Mouse (Mus musculus) lung, embryonic 15.5 days (tissue): ENCODE measurements around the gene Sav1. TPM values are rescaled to one million over a fixed set of nuclear protein-coding genes. Genes with fewer than 3 reads are reported as not detected.

Experiments used
- ATAC-seq: fragments of 200-750 bp; cut with Nextera tagmentation; 2 replicates; pipeline ENCODE4 v1.8.0; 2017; ENCODE audit warnings: moderate number of reproducible peaks, borderline replicate concordance; ENCODE audit not compliant: low FRiP score, low TSS enrichment; ENCODE audit errors: extremely low read depth
- H3K27ac ChIP-seq: fragments of 300-500 bp; sonication (generic); 2 replicates; pipeline ENCODE4 v1.5.1; 2015; ENCODE audit warnings: moderate library complexity, mild to moderate bottlenecking, inconsistent platforms
- H3K27me3 ChIP-seq: fragments of 300-500 bp; sonication (generic); 2 replicates; pipeline ENCODE4 v1.6.1; 2015; ENCODE audit warnings: inconsistent platforms
- H3K36me3 ChIP-seq: fragments of 300-500 bp; sonication (generic); 2 replicates; pipeline ENCODE4 v1.6.1; 2015; ENCODE audit warnings: inconsistent platforms
- H3K4me1 ChIP-seq: fragments of 300-500 bp; sonication (generic); 2 replicates; pipeline ENCODE4 v1.6.1; 2015; ENCODE audit warnings: inconsistent platforms
- H3K4me2 ChIP-seq: fragments of 300-500 bp; sonication (generic); 2 replicates; pipeline ENCODE4 v1.6.1; 2015; ENCODE audit warnings: inconsistent platforms, mild to moderate bottlenecking, moderate library complexity
- H3K4me3 ChIP-seq: fragments of 300-500 bp; sonication (generic); 2 replicates; pipeline ENCODE4 v1.5.1; 2015; ENCODE audit warnings: mild to moderate bottlenecking, inconsistent platforms
- H3K9ac ChIP-seq: fragments of 300-500 bp; sonication (generic); 2 replicates; pipeline ENCODE4 v1.6.1; 2015; ENCODE audit warnings: inconsistent platforms
- H3K9me3 ChIP-seq: fragments of 300-500 bp; sonication (generic); 2 replicates; pipeline ENCODE4 v1.6.1; 2016; ENCODE audit warnings: inconsistent platforms
- WGBS: fragments of 180-500 bp; shearing (Covaris S2); methylation state at CpG from one replicate; pipeline ENCODE4 v1.1.7; 2015; 5-methylcytosine and 5-hydroxymethylcytosine counted together
- polyA plus RNA-seq: library from polyadenylated mRNA; unstranded; fragments of >200 nt; fragmentation: Nextera tagmentation; extraction: Ambion mirVana; gene quantifications from 2 replicates; pipeline ENCODE4 v1.2.1, GENCODE M21; 2015

The Sav1 gene
- polyA plus RNA-seq, 1 experiment from 2014 or later: 9.0 TPM

- H3K9me3 ChIP-seq: no peaks in the 10 kb centered on the region
- ATAC-seq: no peak
- H3K9ac ChIP-seq: peak overlapping the region; percentile 97
- 17% methylated on average over 4 of the region's 4 CpGs for WGBS
- peaks cover 14% of the 10 kb centered on the region for H3K4me1 ChIP-seq
- H3K4me2 ChIP-seq: peak overlapping the region; percentile 75
- peaks cover 25% of the 10 kb centered on the region for H3K36me3 ChIP-seq
- no peaks in the 10 kb centered on the region for H3K27me3 ChIP-seq
- peak overlapping the region; percentile 99 for H3K4me3 ChIP-seq
- H3K27ac ChIP-seq: peak overlapping the region; percentile 24; the same call in 1 of the 2 replicates
Measured at GRCm38 (mm10) chr12:69985546-69985945, 1.3 kb downstream of the Sav1 start.

DNA sequence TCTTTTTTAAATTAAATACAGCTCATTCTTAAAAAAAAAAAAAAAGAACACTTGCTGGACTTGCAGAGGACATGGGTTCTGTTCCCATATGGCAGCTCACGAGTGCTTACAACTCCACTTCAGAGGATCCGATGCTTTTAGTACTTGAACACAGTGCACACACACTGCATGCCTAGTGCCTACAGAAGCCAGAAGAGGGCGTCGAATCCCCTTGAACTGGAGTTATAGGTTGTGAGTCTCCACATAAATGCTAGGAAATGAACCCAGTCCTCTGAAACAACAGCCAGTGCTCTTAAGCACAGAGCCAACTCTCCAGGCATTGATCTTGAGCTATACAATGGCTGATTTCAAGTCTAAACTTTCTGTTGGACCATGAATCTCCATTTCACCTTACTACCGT is 3.9 kb downstream of the Sav1 start:
- no peak overlapping the region for H3K9ac ChIP-seq
- H3K4me2 ChIP-seq: no peak overlapping the region
- 69% methylated on average over 5 of the region's 5 CpGs for WGBS
- no peak for ATAC-seq
- peaks cover 34% of the 10 kb centered on the region for H3K36me3 ChIP-seq
- peaks cover 14% of the 10 kb centered on the region for H3K4me1 ChIP-seq
- H3K27me3 ChIP-seq: no peaks in the 10 kb centered on the region
- H3K4me3 ChIP-seq: no peak overlapping the region
- H3K9me3 ChIP-seq: no peaks in the 10 kb centered on the region
- no peak overlapping the region for H3K27ac ChIP-seq

DNA sequence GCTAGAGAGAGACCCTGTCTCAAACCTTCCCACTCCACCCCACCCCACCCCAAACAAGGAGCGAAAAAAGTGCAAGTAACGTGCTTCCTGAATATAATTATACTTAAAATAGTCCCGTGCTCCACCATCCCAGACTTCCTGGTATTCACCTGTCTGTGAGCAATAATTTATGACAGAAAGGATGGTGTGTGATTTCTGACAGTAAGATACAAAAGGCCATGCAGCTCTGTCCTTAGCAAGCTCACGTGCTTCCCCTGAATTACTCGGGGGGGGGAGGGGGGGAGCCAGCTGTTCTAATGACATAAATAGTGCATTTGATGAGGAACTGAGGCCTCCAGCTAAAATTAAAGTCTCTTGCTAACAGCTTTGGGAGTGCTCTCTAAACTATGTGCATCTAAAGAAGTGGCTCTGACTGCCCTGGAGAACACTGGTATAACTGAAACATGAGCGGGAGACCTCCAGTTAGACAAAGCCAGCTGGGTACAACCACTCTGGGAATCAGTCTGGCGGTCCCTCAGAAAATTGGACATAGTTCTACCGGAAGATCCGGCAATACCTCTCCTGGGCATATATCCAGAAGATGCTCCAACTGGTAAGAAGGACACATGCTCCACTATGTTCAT is 9.3 kb downstream of the Sav1 start:
- 61% methylated on average over 9 of the region's 9 CpGs for WGBS
- ATAC-seq: no peak
- peaks cover 11% of the 10 kb centered on the region for H3K4me1 ChIP-seq
- peaks cover 35% of the 10 kb centered on the region for H3K36me3 ChIP-seq
- H3K4me2 ChIP-seq: no peak overlapping the region
- H3K27me3 ChIP-seq: no peaks in the 10 kb centered on the region
- no peaks in the 10 kb centered on the region for H3K9me3 ChIP-seq
- H3K27ac ChIP-seq: 0 out of 2 replicates have a peak overlapping the region, but pooled peaks have one; percentile 46
- H3K4me3 ChIP-seq: no peak overlapping the region
- H3K9ac ChIP-seq: no peak overlapping the region

- Histone ChIP-seq H3K9ac (no peak overlapping the region), H3K27ac (no peak overlapping the region), H3K27me3 (no peaks in the 10 kb centered on the region), H3K4me1 (peaks cover 11% of the 10 kb centered on the region), H3K4me2 (no peak overlapping the region), H3K9me3 (no peaks in the 10 kb centered on the region), H3K36me3 (peaks cover 40% of the 10 kb centered on the region), H3K4me3 (no peak overlapping the region)
- WGBS: 69% methylated on average over 6 of the region's 6 CpGs
- ATAC-seq: no peak
Measured at GRCm38 (mm10) chr12:69976688-69977087, 10.1 kb downstream of the Sav1 start.

DNA sequence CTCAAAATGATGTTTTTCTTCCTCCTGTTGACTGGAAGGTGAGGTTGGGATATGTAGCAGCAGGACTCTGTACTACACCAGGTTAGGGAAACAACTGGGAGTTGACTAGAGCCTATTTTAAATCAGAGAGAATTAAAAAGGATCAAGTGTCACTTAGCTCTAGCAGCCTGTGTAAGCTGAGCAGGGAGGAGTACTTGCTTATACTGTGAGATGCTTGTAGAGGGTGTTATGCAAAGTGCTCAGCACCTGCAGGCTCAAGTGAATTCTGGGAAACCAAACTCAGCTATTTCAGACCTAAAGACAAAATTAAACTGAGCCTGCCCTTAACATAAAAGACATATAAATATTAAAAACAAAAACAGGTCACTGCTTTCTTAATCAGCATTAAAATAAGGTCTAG is 13.1 kb downstream of the Sav1 start:
- no peak for ATAC-seq
- peaks cover 55% of the 10 kb centered on the region for H3K36me3 ChIP-seq
- H3K4me3 ChIP-seq: no peak overlapping the region

DNA sequence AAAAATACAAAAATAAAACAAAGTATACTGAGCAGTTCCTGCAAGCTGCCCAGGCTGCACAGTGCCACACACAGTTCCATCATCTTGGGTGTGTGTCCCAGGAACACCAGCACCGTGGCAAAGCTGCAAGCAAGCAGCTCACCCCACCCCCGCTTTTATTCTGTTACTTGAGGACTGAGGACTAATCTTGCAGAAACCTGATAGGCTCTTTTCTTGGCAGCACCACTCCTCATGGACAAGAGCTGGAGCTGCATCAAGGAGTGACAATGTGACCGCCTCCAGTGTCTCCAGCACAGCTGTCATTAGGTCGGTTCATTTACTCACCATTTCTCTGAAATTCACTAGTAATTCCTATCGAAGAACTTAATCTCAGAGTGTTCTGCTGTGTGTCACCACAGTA is 18.6 kb downstream of the Sav1 start:
- Histone ChIP-seq H3K36me3 (peaks cover 73% of the 10 kb centered on the region), H3K27me3 (no peaks in the 10 kb centered on the region), H3K4me2 (no peak overlapping the region), H3K27ac (no peak overlapping the region), H3K4me1 (no peaks in the 10 kb centered on the region), H3K9me3 (no peaks in the 10 kb centered on the region), H3K4me3 (no peak overlapping the region), H3K9ac (no peak overlapping the region)
- ATAC-seq: peak; percentile 31; the same call in 1 of the 2 replicates
- WGBS: 70% methylated on average over 5 of the region's 5 CpGs

More for the DNA sequence above, 13.1 kb downstream of the Sav1 start:
- Histone ChIP-seq H3K4me2 (no peak overlapping the region), H3K27ac (no peak overlapping the region), H3K27me3 (no peaks in the 10 kb centered on the region), H3K9ac (no peak overlapping the region), H3K9me3 (no peaks in the 10 kb centered on the region), H3K4me1 (peaks cover 7% of the 10 kb centered on the region; the same call in 1 of the 2 replicates)

DNA sequence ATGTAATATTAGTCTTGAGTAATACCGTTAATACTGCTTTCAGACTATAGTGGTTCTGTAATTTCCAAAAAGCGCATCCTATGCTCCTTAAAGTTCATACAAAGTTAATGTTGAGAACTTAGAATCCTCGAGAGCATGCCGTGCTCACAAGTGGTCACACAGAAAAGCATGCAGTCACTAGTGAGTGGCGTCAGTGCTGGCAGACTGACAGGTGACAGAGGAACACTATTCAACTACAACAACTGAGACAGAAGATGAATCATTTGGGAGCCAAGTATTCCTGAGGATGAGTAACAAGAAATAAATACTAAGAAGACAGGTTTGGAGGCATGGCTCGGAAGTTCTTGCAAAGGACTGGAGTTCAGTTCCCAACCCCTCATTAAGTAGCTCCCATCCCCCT is 19.7 kb downstream of the Sav1 start:
- Histone ChIP-seq H3K4me1 (no peaks in the 10 kb centered on the region), H3K4me3 (no peak overlapping the region), H3K36me3 (peaks cover 72% of the 10 kb centered on the region), H3K9ac (no peak overlapping the region), H3K27me3 (no peaks in the 10 kb centered on the region), H3K4me2 (no peak overlapping the region), H3K9me3 (no peaks in the 10 kb centered on the region), H3K27ac (no peak overlapping the region)
- 83% methylated on average over 6 of the region's 6 CpGs for WGBS
- no peak for ATAC-seq

GRCm38 (mm10) chr12:69966071-69966470 is 20.7 kb downstream of the Sav1 start:
- H3K4me1 ChIP-seq: no peaks in the 10 kb centered on the region
- H3K36me3 ChIP-seq: peaks cover 74% of the 10 kb centered on the region
- 57% methylated on average over 5 of the region's 5 CpGs for WGBS
- no peak overlapping the region for H3K4me3 ChIP-seq
- H3K9me3 ChIP-seq: no peaks in the 10 kb centered on the region
- no peaks in the 10 kb centered on the region for H3K27me3 ChIP-seq
- H3K4me2 ChIP-seq: no peak overlapping the region
- ATAC-seq: no peak
- no peak overlapping the region for H3K27ac ChIP-seq
- no peak overlapping the region for H3K9ac ChIP-seq

GRCm38 (mm10) chr12:69965644-69966043 is 21.2 kb downstream of the Sav1 start:
- no peak overlapping the region for H3K9ac ChIP-seq
- no peak overlapping the region for H3K4me3 ChIP-seq
- no peaks in the 10 kb centered on the region for H3K4me1 ChIP-seq
- peaks cover 70% of the 10 kb centered on the region for H3K36me3 ChIP-seq
- 71% methylated on average over 3 of the region's 3 CpGs for WGBS
- H3K27ac ChIP-seq: no peak overlapping the region
- no peak for ATAC-seq
- no peaks in the 10 kb centered on the region for H3K9me3 ChIP-seq
- no peak overlapping the region for H3K4me2 ChIP-seq
- no peaks in the 10 kb centered on the region for H3K27me3 ChIP-seq

DNA sequence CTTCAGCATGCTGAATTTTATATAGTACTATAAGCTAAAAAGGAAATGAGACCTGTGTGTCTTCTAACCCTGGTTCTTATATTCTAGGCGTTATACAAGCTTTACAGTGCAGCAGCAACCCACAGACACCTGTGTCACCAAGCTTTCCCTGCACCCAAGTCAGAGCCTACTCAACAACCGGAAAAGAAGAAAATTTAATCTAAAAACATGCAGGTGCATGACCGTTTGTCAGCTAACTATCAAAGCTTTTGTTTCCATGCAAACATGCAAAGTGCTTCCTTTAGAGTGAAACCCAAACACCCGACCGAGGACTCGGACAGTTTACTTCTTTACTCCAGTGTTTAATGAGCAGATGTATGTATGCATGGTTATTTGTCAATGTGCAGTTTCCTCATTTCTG is 23.7 kb downstream of the Sav1 start:
- Histone ChIP-seq H3K4me3 (no peak overlapping the region), H3K4me2 (no peak overlapping the region), H3K4me1 (no peaks in the 10 kb centered on the region), H3K27me3 (no peaks in the 10 kb centered on the region), H3K9me3 (no peaks in the 10 kb centered on the region), H3K36me3 (peaks cover 64% of the 10 kb centered on the region), H3K9ac (no peak overlapping the region), H3K27ac (no peak overlapping the region)
- 82% methylated on average over 6 of the region's 6 CpGs for WGBS
- ATAC-seq: no peak

DNA sequence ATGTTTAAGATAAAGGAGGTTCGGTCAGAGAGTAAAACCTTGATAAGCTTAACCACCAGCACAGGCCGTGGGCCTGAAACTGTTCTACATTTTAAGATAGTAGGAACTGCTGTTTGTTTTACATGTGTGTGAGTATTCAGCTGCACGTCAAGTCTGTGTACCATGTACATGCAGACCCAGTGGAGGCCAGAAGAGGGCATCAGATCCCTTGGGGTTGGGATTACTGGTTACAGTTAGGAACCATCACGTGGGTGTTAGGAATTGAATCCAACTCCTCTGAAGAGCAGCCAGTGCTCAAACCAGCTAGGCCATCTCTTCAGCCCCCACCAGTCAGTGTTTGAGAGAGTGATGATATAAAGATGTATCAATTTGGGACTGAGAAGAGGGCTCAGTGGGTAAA is 24.3 kb downstream of the Sav1 start:
- no peaks in the 10 kb centered on the region for H3K27me3 ChIP-seq
- WGBS: 57% methylated on average over 4 of the region's 4 CpGs

DNA sequence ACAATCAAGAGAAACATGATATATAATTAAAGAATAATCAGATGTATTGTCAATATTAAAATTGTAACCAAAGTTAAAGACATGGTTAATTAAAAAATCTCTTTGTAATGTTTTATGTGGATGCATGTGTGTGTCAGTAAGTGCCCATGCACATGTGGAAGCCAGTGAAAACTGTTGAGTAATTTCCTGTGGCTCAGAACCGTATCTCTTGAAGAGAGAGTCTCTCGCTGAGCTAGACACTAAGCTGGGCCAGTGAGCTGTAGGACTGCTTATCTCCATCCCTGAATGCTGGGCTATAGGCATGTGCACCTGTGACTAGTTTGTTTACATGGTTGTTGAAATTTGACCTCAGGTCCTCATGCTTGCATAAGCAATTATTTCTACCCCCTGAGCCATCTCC is 29.4 kb downstream of the Sav1 start:
- Histone ChIP-seq H3K36me3 (peaks cover 26% of the 10 kb centered on the region), H3K27me3 (no peaks in the 10 kb centered on the region), H3K9ac (no peak overlapping the region), H3K4me3 (no peak overlapping the region), H3K4me1 (no peaks in the 10 kb centered on the region), H3K4me2 (no peak overlapping the region), H3K27ac (no peak overlapping the region), H3K9me3 (no peaks in the 10 kb centered on the region)
- WGBS: 76% methylated on average over 2 of the region's 2 CpGs
- ATAC-seq: no peak

More for the DNA sequence above, 24.3 kb downstream of the Sav1 start:
- Histone ChIP-seq H3K4me3 (no peak overlapping the region), H3K9me3 (no peaks in the 10 kb centered on the region), H3K4me1 (no peaks in the 10 kb centered on the region), H3K4me2 (no peak overlapping the region), H3K9ac (no peak overlapping the region), H3K27ac (no peak overlapping the region), H3K36me3 (peaks cover 58% of the 10 kb centered on the region)
- ATAC-seq: 0 out of 2 replicates have a peak, but pooled peaks have one; percentile 31

- H3K4me3 ChIP-seq: no peak overlapping the region
- no peak overlapping the region for H3K27ac ChIP-seq
- no peaks in the 10 kb centered on the region for H3K9me3 ChIP-seq
- H3K9ac ChIP-seq: no peak overlapping the region
- no peaks in the 10 kb centered on the region for H3K4me1 ChIP-seq
- 51% methylated on average over 3 of the region's 3 CpGs for WGBS
- no peaks in the 10 kb centered on the region for H3K36me3 ChIP-seq
- no peaks in the 10 kb centered on the region for H3K27me3 ChIP-seq
- no peak overlapping the region for H3K4me2 ChIP-seq
- no peak for ATAC-seq
Measured at GRCm38 (mm10) chr12:69947502-69947901, 39.3 kb downstream of the Sav1 start.
